Mouse (Mus musculus) activated CD4-positive, CD25-positive, alpha-beta regulatory T cell, adult 4 months (primary cell): ENCODE data around the gene Defb20. TPM values are rescaled to one million over a fixed set of nuclear protein-coding genes. Genes with fewer than 3 reads are reported as not detected.
"Not testable (repeated sequence)": the region's sequence is repeated elsewhere in the genome, so short reads cannot be mapped to it uniquely, and the experiment has no call there.

Experiments
- ATAC-seq: one replicate; pipeline ENCODE4 v1.8.0; 2017
- polyA plus RNA-seq, 2 experiments: library from polyadenylated mRNA; unstranded; fragments of 100-300 nt; shearing (Covaris generic); gene quantifications; one replicate each; pipeline ENCODE4 v1.2.1; 2017

Gene Defb20
- polyA plus RNA-seq: not detected

GRCm38 (mm10) chr2:152476763-152477162, at the start of gene Defb20:
Defb20 (plus strand) TSS chr2:152477063.
- no peak for ATAC-seq

DNA sequence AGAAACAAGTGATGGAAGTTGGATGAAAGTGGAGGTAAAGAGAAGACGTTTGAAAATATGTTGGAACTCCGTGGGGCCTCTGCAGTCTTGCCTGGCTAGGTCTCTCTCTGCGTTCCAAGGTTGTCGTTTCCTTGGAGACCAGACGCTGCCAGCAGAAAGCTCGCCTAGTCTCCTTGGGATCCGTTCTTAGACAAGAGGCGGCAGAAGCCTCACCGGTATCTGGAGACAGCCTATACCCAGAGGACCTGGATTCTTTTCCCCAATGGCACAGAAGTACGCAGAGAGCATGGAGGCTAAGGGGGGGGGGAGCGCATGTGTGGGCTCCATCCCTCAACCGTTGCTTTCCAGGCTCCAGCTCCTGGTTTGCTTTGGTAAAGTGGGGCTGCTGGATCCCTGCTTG, 49.4 kb upstream of the Defb20 start:
- ATAC-seq: no peak

DNA sequence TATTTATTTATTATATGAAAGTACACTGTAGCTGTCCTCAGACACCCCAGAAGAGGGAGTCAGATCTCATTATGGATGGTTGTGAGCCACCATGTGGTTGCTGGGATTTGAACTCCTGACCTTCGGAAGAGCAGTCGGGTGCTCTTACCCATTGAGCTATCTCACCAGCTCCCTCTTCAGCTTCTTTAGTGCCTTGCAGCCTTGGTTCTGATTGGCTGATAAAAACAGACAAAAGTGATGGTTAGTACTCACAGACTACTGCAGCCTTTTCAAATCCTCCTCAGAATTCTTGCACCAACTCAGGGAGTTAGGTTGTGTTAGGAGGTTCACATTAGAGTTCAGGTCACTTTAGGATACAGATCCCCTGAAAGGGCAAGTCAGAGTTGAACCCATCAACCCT, 48.4 kb upstream of the Defb20 start:
- ATAC-seq: not testable (repeated sequence)

GRCm38 (mm10) chr2:152436405-152436901, 40.4 kb upstream of the Defb20 start:
- ATAC-seq: no peak

DNA sequence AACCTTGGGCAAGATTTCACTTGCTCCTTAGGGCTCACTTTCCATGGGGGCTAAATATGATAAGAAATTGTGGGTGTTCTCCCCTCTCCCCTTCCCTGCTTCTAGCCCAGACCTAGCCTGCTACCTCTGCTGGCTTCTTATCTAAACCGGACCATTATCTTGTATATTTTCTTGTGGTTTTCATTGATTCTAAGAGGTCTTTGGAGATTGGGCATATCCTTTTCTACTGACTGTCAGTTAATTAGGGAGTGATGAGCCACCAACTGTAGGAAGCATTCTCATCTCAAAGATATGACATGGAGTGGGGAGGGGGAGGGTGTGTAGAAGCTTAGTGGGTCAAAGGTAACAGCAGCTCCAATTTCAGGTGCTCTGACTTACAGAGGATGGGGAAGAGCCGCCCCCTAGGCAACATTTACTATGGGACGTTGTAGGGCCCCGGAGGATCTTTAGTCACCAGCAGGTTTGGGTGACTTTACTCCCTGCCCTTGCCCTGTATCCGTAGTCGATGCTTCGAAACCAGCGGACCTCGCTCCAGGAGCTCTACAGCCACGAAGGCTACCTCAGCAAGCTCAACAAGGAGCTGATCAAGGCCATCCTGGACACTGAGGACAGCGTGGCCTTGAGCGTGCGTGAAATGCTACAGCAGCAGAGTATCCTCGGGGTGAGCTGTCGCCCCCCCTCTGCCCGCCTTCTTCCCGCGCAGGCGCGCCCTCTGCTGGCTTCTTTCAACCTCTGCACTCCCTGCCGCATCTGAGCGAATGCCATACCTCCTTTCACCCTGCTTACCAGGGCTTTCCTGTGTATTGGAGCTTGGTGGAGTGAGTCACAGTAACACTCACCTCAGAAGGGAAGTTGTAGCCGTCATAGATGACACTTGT, 39.6 kb upstream of the Defb20 start:
- peak; percentile 65 for ATAC-seq

- no peak for ATAC-seq
Measured at GRCm38 (mm10) chr2:152438963-152439362, 37.9 kb upstream of the Defb20 start.

- ATAC-seq: no peak
Measured at GRCm38 (mm10) chr2:152439833-152440232, 37.0 kb upstream of the Defb20 start.

- ATAC-seq: no peak
Measured at GRCm38 (mm10) chr2:152442322-152442721, 34.5 kb upstream of the Defb20 start.

DNA sequence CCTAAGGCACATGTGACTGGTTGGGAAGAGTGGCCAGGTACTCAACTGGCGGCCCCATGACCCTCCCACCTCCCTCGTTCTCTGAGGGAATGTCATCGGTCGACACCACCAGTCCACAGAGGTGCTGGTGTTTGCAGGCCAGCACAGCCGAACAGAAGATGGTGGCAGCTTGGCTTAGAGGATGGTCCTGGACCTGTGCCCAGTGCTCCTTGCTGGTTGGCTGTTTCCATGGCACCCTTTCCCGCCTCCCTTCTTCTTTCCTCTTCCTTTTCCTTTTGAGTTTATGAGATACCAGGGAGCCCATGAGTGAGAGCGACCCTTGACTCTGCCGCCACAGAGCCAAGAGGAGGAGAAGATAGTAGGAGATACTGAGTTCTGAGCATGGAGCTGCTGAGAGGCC, 33.6 kb upstream of the Defb20 start:
- no peak for ATAC-seq

GRCm38 (mm10) chr2:152446642-152447041, 30.2 kb upstream of the Defb20 start:
- no peak for ATAC-seq

- ATAC-seq: no peak
Measured at GRCm38 (mm10) chr2:152447461-152447860, 29.4 kb upstream of the Defb20 start.

GRCm38 (mm10) chr2:152450241-152450640, 26.6 kb upstream of the Defb20 start:
- no peak for ATAC-seq

DNA sequence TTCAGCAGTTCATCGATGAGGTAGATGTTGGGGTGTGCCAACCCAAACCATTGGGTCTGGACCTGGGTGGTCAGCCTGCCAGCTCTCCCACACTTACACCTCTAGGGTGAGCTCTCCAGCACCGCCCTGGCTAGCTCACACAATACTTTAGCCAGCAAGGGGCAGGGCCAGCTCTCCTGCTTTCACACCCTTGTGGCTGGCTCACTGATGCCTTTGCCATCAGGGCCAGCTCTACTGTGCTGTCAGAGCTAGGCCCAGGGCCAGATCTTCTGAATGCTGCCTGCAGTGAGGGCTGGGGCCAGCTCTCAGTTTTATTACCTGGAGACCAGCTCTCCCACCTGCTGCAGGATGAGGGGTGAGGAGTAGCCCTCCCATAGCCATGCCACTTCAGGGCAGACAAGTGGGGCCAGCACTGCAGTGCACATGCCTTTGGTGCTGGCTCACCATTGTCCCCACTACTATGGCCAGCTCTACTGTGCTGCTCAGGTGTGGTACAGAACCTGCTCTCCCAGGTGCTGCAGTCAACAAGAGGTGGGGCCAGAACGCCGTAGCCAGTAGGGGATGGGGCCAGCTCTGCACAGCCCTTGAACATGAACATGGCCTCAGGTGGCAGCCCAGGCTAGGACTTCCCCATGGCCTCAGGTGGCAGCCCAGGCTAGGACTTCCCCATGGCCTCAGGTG, 24.6 kb upstream of the Defb20 start:
- no peak for ATAC-seq

GRCm38 (mm10) chr2:152459241-152459640, 17.6 kb upstream of the Defb20 start:
- no peak for ATAC-seq

- ATAC-seq: no peak
Measured at GRCm38 (mm10) chr2:152464570-152465150, 12.2 kb upstream of the Defb20 start, which contains the start of gene Defb23. Defb23 (minus strand) TSS chr2:152464620.

DNA sequence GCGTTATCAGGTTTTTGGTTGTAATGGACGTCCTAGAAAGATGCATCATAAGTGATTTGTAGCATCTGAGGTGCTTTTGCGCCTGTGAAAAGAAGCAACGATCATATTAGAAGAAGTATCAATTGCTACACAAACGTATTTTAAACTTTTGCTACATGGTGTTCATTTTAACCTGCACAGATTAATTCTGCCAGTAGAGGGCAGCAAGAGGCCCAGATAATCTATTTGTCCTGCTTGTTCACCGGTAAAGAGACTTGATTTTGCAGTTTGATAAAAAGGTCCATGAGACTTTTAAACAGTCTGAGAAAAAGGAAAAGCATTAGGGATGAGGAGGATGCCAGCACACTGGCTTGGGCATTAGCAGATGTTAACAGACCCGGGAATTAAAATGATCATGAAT, 5.9 kb upstream of the Defb20 start:
- no peak for ATAC-seq

GRCm38 (mm10) chr2:152472434-152472833, 4.4 kb upstream of the Defb20 start:
- ATAC-seq: no peak

DNA sequence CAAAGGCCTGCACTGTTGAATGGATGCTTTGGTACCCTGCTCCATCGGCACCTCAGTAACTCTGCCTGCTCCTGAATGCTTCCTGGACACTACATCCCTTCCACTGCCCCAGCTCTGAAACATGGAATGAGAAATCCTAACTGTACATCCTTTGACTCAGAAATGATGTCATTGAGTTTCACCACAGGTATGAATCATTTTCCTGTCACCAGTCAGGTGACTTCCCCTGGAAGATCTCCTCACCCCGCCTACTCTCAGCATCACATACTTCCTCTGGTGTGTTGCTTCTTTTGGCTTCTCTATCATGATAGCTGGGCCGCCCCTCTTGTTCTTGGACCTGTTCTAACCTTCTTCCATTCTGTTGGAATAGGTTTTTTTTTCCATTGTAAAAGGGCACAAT, 4.0 kb downstream of the Defb20 start:
- peak; percentile 28 for ATAC-seq

DNA sequence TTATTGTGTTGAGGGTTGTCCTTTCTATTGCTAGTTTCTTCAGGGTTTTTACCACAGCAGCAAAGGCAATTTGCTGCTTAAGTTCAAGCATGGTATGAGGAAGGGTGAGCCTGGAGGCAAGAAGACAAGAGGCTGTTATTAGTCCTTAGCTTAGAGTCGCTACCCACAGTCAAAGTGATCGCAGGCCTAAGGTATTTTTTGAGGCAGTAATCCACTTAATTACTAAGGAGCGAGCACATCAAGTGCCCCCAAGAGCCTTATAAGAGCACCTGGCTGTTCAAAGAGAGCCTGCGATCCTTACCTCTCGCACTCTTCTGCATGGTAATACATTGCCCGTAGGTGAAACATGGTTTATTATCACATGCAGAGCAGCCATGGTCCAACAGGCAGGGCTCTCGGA, 4.9 kb downstream of the Defb20 start:
- no peak for ATAC-seq

GRCm38 (mm10) chr2:152487024-152487423, 10.2 kb downstream of the Defb20 start:
- no peak for ATAC-seq

- ATAC-seq: no peak
Measured at GRCm38 (mm10) chr2:152490038-152490437, 13.2 kb downstream of the Defb20 start, which contains the start of gene Defb22. Defb22 (minus strand) TSS chr2:152490138.

- ATAC-seq: no peak
Measured at GRCm38 (mm10) chr2:152493151-152493550, 16.3 kb downstream of the Defb20 start.

- no peak for ATAC-seq
Measured at GRCm38 (mm10) chr2:152498020-152498419, 21.2 kb downstream of the Defb20 start.
